Mouse (Mus musculus): Measurements from ENCODE around the gene Thbd. TPM values are rescaled to one million over a fixed set of nuclear protein-coding genes. Genes with fewer than 3 reads are reported as not detected.

The Thbd gene
- total and polyA plus RNA-seq, 3 experiments, result not detected

GRCm38 (mm10) chr2:148446446-148446845 is 38.5 kb upstream of the Thbd start:
- Histone ChIP-seq H3K79me2 (replicated peaks; ENCODE audit: control insufficient read depth, extremely low read depth, insufficient read depth, poor library complexity, severe bottlenecking) (no peaks in the 10 kb centered on the region), H3K9ac (ENCODE audit: insufficient read depth, low read depth) (no peak overlapping the region), H3K36me3 (replicated peaks in 1 of 2; ENCODE audit: control insufficient read depth in 1 of 2, insufficient read depth in 1 of 2, low read length in 1 of 2) (no peaks in the 10 kb centered on the region), H3K9me3 (replicated peaks; ENCODE audit: low read length) (no peaks in the 10 kb centered on the region), H3K4me2 (ENCODE audit: insufficient read depth, low read depth, poor library complexity, severe bottlenecking) (no peak overlapping the region), H3K27ac (ENCODE audit: insufficient read depth, low read depth) (no peak overlapping the region), H3K27me3 (replicated peaks) (no peaks in the 10 kb centered on the region), H3K4me3 (replicated peaks in 1 of 3; ENCODE audit: low read depth in 2 of 3, low read length in 2 of 3, poor library complexity in 1 of 3) (no peak overlapping the region), H3K4me1 (ENCODE audit: control insufficient read depth in 1 of 2, insufficient read depth in 2 of 2) (peaks cover 0 to 12% of the 10 kb centered on the region in 2 experiments; a peak in 2 of 4 replicates)
- in situ Hi-C loops (cut with MboI; ENCODE audit: low pct_ligation_motif_present, low pct_unique_long_range_greater_than_20kb, low sequenced_read_pairs), result no loop called here
- TF ChIP-seq ZKSCAN1 (IDR thresholded peaks at IDR 0.05; ENCODE audit: borderline replicate concordance, low read depth, low read length) (no peak), TBP (conservative IDR thresholded peaks at IDR 0.05; ENCODE audit: low read depth, low read length) (no peak), HCFC1 (IDR thresholded peaks at IDR 0.05; ENCODE audit: low read depth, low read length) (no peak), RCOR1 (conservative IDR thresholded peaks at IDR 0.05; ENCODE audit: low read depth, low read length) (no peak), CHD1 (IDR thresholded peaks at IDR 0.05; ENCODE audit: low read depth, low read length) (no peak), CTCF (conservative IDR thresholded peaks at IDR 0.05 in 1 of 2, IDR thresholded peaks at IDR 0.05 in 1 of 2; ENCODE audit: low read depth in 2 of 2, low read length in 2 of 2) (no peak), UBTF (IDR thresholded peaks at IDR 0.05; ENCODE audit: low read depth, low read length) (no peak), ZMIZ1 (IDR thresholded peaks at IDR 0.05; ENCODE audit: low read depth, low read length) (no peak), NELFE (IDR thresholded peaks at IDR 0.05; ENCODE audit: low read depth, low read length) (no peak), E2F4 (IDR thresholded peaks at IDR 0.05; ENCODE audit: insufficient replicate concordance, low read depth, low read length) (no peak)
- dilution Hi-C loops (cut with MboI; ENCODE audit: extremely low pct_ligation_motif_present, extremely low pct_unique_long_range_greater_than_20kb, low sequenced_read_pairs), result no loop called here
- DNase-seq (ENCODE audit: extremely low read depth), result no peak

GRCm38 (mm10) chr2:148445616-148446015 is 37.6 kb upstream of the Thbd start:
- TF ChIP-seq E2F4 (IDR thresholded peaks at IDR 0.05; ENCODE audit: insufficient replicate concordance, low read depth, low read length) (no peak), MAZ (IDR thresholded peaks at IDR 0.05; ENCODE audit: low read depth, low read length) (no peak), KAT2A (IDR thresholded peaks at IDR 0.05; ENCODE audit: insufficient replicate concordance, low read length) (no peak), NRF1 (IDR thresholded peaks at IDR 0.05; ENCODE audit: low read depth, low read length) (no peak), ZNF384 (IDR thresholded peaks at IDR 0.05; ENCODE audit: low read depth, low read length) (no peak), RAD21 (IDR thresholded peaks at IDR 0.05; ENCODE audit: low read depth, low read length) (no peak), POLR2AphosphoS2 (IDR thresholded peaks at IDR 0.05; ENCODE audit: low read depth, low read length) (no peak), ZC3H11A (IDR thresholded peaks at IDR 0.05; ENCODE audit: low read depth, low read length) (no peak), RCOR1 (conservative IDR thresholded peaks at IDR 0.05; ENCODE audit: low read depth, low read length) (no peak), EP300 (IDR thresholded peaks at IDR 0.05; ENCODE audit: low read length) (no peak), MXI1 (IDR thresholded peaks at IDR 0.05; ENCODE audit: low read depth, low read length) (no peak), USF1 (IDR thresholded peaks at IDR 0.05; ENCODE audit: low read depth, low read length) (no peak), NELFE (IDR thresholded peaks at IDR 0.05; ENCODE audit: low read depth, low read length) (no peak), IRF4 (IDR thresholded peaks at IDR 0.05; ENCODE audit: low read depth, low read length) (no peak), CHD1 (IDR thresholded peaks at IDR 0.05; ENCODE audit: low read depth, low read length) (no peak)
- dilution Hi-C loops (cut with MboI; ENCODE audit: extremely low pct_ligation_motif_present, extremely low pct_unique_long_range_greater_than_20kb, low sequenced_read_pairs), result no loop called here
- in situ Hi-C loops (cut with MboI; ENCODE audit: low pct_ligation_motif_present, low pct_unique_long_range_greater_than_20kb, low sequenced_read_pairs), result no loop called here

More at GRCm38 (mm10) chr2:148445616-148446015, 37.6 kb upstream of the Thbd start:
- H3K9me3 ChIP-seq (replicated peaks; ENCODE audit: low read length), result no peaks in the 10 kb centered on the region
- DNase-seq (ENCODE audit: extremely low read depth), result no peak
- no peak overlapping the region for H3K9ac ChIP-seq (ENCODE audit: insufficient read depth, low read depth)
- H3K4me2 ChIP-seq (ENCODE audit: insufficient read depth, low read depth, poor library complexity, severe bottlenecking), result no peak overlapping the region
- no peaks in the 10 kb centered on the region for H3K36me3 ChIP-seq (replicated peaks in 1 of 2; ENCODE audit: control insufficient read depth in 1 of 2, insufficient read depth in 1 of 2, low read length in 1 of 2)
- peaks cover 0 to 12% of the 10 kb centered on the region in 2 experiments; a peak in 2 of 4 replicates for H3K4me1 ChIP-seq (ENCODE audit: control insufficient read depth in 1 of 2, insufficient read depth in 2 of 2)
- no peak overlapping the region for H3K27ac ChIP-seq (ENCODE audit: insufficient read depth, low read depth)
- H3K27me3 ChIP-seq (replicated peaks), result no peaks in the 10 kb centered on the region
- H3K4me3 ChIP-seq (replicated peaks in 1 of 3; ENCODE audit: low read depth in 2 of 3, low read length in 2 of 3, poor library complexity in 1 of 3), result no peak overlapping the region
- no peaks in the 10 kb centered on the region for H3K79me2 ChIP-seq (replicated peaks; ENCODE audit: control insufficient read depth, extremely low read depth, insufficient read depth, poor library complexity, severe bottlenecking)

Data from CH12.LX (cell line).